Mouse (Mus musculus) ES-E14 (cell line): ENCODE measurements around the gene Cysrt1.

Experiments used
- HCFC1 ChIP-seq: IDR thresholded peaks from 2 replicates; pipeline ENCODE4 v1.6.1; 2012; ENCODE audit warnings: low read length, inconsistent platforms, borderline replicate concordance; ENCODE audit not compliant: insufficient read depth
- MAFK ChIP-seq: IDR thresholded peaks from 2 replicates; pipeline ENCODE4 v1.6.1; 2014; ENCODE audit warnings: mild to moderate bottlenecking, low read depth, low read length, inconsistent platforms; ENCODE audit not compliant: insufficient read depth

DNA sequence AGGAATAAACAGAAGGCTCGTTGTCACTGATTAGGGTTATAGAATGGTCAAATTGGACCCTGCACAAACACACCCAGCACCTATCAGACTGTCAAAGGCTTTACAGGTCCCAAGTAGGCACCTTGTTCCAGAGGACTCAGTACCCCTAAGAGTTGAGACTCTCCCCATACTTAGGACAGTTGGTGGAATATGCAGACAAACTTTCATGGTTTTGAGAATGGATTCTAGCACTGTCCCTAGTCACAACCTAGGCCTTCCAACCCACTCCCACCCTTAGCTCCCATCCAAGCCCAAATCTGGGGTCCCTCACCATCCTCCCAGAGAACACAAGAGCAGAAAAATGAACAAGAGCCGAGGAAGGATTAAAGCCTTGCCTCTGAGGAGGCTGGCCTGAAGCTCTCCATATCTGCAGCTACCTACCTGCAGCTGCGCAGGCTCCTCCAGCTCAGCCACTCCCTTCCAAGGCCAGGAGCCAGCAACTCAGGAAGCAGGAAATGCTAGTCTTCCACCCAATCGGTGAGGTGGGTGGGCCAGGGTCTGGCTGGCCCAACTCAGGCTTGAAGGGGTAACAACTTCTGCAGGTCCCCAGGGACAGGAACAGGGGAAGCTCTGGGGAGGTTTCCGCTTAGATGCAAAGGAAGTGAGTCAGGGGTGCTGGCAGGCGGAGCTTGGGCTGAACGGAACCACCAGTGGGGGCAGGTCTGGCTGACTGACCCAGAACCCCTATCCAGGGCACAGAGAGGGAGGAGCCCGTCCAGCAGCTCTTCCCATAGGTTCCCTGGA is 45.9 kb downstream of the Cysrt1 start, which contains the start of gene Tor4a:
- no peak for TF ChIP-seq MAFK
- no peak for TF ChIP-seq HCFC1
